8 mouse cellular contexts compared by ENCODE assay signal in the genomic region with DNA sequence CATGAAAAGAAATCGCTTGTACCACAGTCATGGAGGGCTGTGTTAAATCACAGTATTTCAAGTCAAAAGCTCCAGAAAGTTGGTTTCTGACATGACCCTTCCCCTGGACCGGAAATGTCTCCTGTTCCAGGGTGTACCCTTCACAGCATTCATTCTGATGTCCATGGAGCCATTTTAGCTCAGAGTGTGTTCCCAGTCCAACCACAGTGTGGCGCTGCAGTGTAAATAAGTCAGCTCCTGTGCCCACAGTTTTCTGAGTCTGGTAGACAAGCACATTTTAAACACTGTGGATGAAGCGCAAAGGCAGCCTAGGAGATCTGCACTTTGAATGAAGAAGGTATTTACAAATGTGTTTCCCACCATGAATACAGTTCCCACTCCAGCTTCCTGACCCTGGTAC.
A peak's percentile ranks its signal among the peaks of the same experiment; 100 is the strongest.
DNase-seq lines count a peak whose midpoint lies in the region; ATAC-seq and TF ChIP-seq lines count a peak whose summit lies in the region.

No protein-coding gene starts in this region.

- WGBS in forebrain, embryonic 11.5 days: 49% methylated on average over 4 of the region's 4 CpGs
- WGBS in kidney, embryonic 15.5 days: 45% methylated on average over 4 of the region's 4 CpGs
- 39% methylated on average over 4 of the region's 4 CpGs for WGBS in liver, adult 2 months
- WGBS in stomach, postnatal 0 days: 41% methylated on average over 4 of the region's 4 CpGs

- peak; percentile 69 for ATAC-seq in forebrain, embryonic 11.5 days (replicated peaks; ENCODE audit: low FRiP score)
- ATAC-seq in kidney, embryonic 15.5 days (replicated peaks; ENCODE audit: low FRiP score): 0 out of 2 replicates have a peak, but pooled peaks have one; percentile 22
- no peak for ATAC-seq in stomach, postnatal 0 days (ENCODE audit: low FRiP score, low TSS enrichment)
- no peak for ATAC-seq in monocyte, adult 5-6 weeks (replicated peaks; ENCODE audit: insufficient number of reproducible peaks, low FRiP score, low TSS enrichment, poor library complexity, severe bottlenecking)

- H3K27me3 ChIP-seq in forebrain, embryonic 11.5 days (ENCODE audit: control insufficient read depth, insufficient read depth, low read length): no peaks in the 10 kb centered on the region
- no peaks in the 10 kb centered on the region for H3K27me3 ChIP-seq in kidney, embryonic 15.5 days
- H3K27me3 ChIP-seq in liver, adult 2 months (ENCODE audit: control insufficient read depth, insufficient read depth, low read length): no peaks in the 10 kb centered on the region
- H3K27me3 ChIP-seq in stomach, postnatal 0 days (ENCODE audit: control insufficient read depth, insufficient read depth, low read length): no peaks in the 10 kb centered on the region

- H3K79me2 ChIP-seq in liver, adult 2 months (ENCODE audit: control insufficient read depth, insufficient read depth, low read length): no peaks in the 10 kb centered on the region

- no peak overlapping the region for H3K27ac ChIP-seq in forebrain, embryonic 11.5 days (ENCODE audit: low read depth, low read length)
- no peak overlapping the region for H3K27ac ChIP-seq in kidney, embryonic 15.5 days
- no peak overlapping the region for H3K27ac ChIP-seq in liver, adult 2 months (replicated peaks; ENCODE audit: insufficient read depth, low read depth, low read length)
- no peak overlapping the region for H3K27ac ChIP-seq in stomach, postnatal 0 days (replicated peaks)

- no peaks in the 10 kb centered on the region for H3K9me3 ChIP-seq in forebrain, embryonic 11.5 days (ENCODE audit: control insufficient read depth, low read length)
- H3K9me3 ChIP-seq in kidney, embryonic 15.5 days (replicated peaks): no peaks in the 10 kb centered on the region
- no peaks in the 10 kb centered on the region for H3K9me3 ChIP-seq in stomach, postnatal 0 days (ENCODE audit: control insufficient read depth, low read length)

- H3K4me3 ChIP-seq in forebrain, embryonic 11.5 days (ENCODE audit: low read depth, low read length): no peak overlapping the region
- H3K4me3 ChIP-seq in kidney, embryonic 15.5 days (replicated peaks): no peak overlapping the region
- no peak overlapping the region for H3K4me3 ChIP-seq in liver, adult 2 months (ENCODE audit: insufficient read depth, low read depth, low read length)
- no peak overlapping the region for H3K4me3 ChIP-seq in stomach, postnatal 0 days (ENCODE audit: low read depth, low read length)

- H3K4me1 ChIP-seq in forebrain, embryonic 11.5 days (replicated peaks; ENCODE audit: control insufficient read depth, insufficient read depth, low read length): no peaks in the 10 kb centered on the region
- no peaks in the 10 kb centered on the region for H3K4me1 ChIP-seq in kidney, embryonic 15.5 days
- no peaks in the 10 kb centered on the region for H3K4me1 ChIP-seq in liver, adult 2 months (ENCODE audit: control insufficient read depth, insufficient read depth, low read length)
- no peaks in the 10 kb centered on the region for H3K4me1 ChIP-seq in stomach, postnatal 0 days (replicated peaks; ENCODE audit: control insufficient read depth, insufficient read depth)

- TF ChIP-seq CTCF in liver, adult 2 months (IDR thresholded peaks at IDR 0.05; ENCODE audit: low read depth, low read length): peak; percentile 25; the same call in 1 of the 2 replicates
- peak; percentile 70 for TF ChIP-seq CTCF in stomach, postnatal 0 days (IDR thresholded peaks at IDR 0.05; ENCODE audit: low read depth)

- no peak overlapping the region for H3K4me2 ChIP-seq in forebrain, embryonic 11.5 days (ENCODE audit: low read depth, low read length, severe bottlenecking)
- no peak overlapping the region for H3K4me2 ChIP-seq in kidney, embryonic 15.5 days
- no peak overlapping the region for H3K4me2 ChIP-seq in stomach, postnatal 0 days (replicated peaks; ENCODE audit: low read depth)

- no peaks in the 10 kb centered on the region for H3K36me3 ChIP-seq in forebrain, embryonic 11.5 days (ENCODE audit: control insufficient read depth, insufficient read depth, low read length)
- no peaks in the 10 kb centered on the region for H3K36me3 ChIP-seq in kidney, embryonic 15.5 days
- H3K36me3 ChIP-seq in liver, adult 2 months (ENCODE audit: control insufficient read depth, insufficient read depth, low read length): no peaks in the 10 kb centered on the region
- no peaks in the 10 kb centered on the region for H3K36me3 ChIP-seq in stomach, postnatal 0 days (ENCODE audit: control insufficient read depth, insufficient read depth, low read length)

- peak; percentile 38 for DNase-seq in heart, postnatal 4 days
- no peak for DNase-seq in heart, adult 11 months
- peak; percentile 80 for DNase-seq in R1 (ENCODE audit: low read depth, low spot score)
- peak; percentile 75 for DNase-seq in forebrain, embryonic 11.5 days (ENCODE audit: low spot score)
- DNase-seq in liver, adult 2 months (ENCODE audit: extremely low read depth, low read depth, low spot score): peak; percentile 6
- peak; percentile 35 for DNase-seq in stomach, postnatal 0 days (ENCODE audit: low spot score)

- H3K9ac ChIP-seq in forebrain, embryonic 11.5 days (ENCODE audit: low read length): no peak overlapping the region
- no peak overlapping the region for H3K9ac ChIP-seq in kidney, embryonic 15.5 days
- no peak overlapping the region for H3K9ac ChIP-seq in liver, adult 2 months (ENCODE audit: low read depth, low read length)
- no peak overlapping the region for H3K9ac ChIP-seq in stomach, postnatal 0 days (ENCODE audit: low read length)

- no peak for TF ChIP-seq POLR2A in liver, adult 2 months (IDR thresholded peaks at IDR 0.05; ENCODE audit: extremely low read depth, insufficient read depth, low read length)

- no peak for TF ChIP-seq EP300 in stomach, postnatal 0 days (optimal IDR thresholded peaks at IDR 0.05)

Comparison
In these comparisons a context has a peak if more than half of its experiments do, and no peak if none do; other contexts are left out.
1. ATAC-seq: peak in forebrain, embryonic 11.5 days (single experiment) and kidney, embryonic 15.5 days (single experiment); none in stomach, postnatal 0 days (single experiment) and monocyte, adult 5-6 weeks (single experiment).